Mouse (Mus musculus): ENCODE measurements around the gene Tom1l1. TPM values are rescaled to one million over a fixed set of nuclear protein-coding genes. Genes with fewer than 3 reads are reported as not detected.
A peak's percentile ranks its signal among the peaks of the same experiment; 100 is the strongest.

Gene Tom1l1
- polyA plus RNA-seq, 1 experiment, result 1.7 TPM

DNA sequence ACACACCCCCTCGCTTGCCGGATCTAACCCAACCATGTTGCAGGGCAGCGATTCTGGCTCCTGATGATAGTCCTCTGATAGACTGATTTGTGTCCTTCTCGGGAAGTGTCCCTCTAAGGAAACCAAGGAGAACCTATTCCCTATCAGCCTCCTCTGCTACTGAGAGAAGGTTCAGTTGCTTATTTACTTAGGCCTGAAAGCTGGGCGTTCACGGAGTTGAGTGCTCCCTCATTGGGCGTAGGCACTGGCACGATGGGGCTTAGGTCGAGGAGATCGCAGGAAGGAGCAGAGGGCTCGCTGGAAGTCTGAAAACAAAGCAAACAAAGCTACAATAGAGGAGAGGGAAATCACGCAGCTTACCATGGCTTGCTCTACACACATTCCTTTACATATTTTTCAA lies 30.6 kb downstream of the Tom1l1 start:
- TF ChIP-seq CTCF (IDR thresholded peaks at IDR 0.05; ENCODE audit: low read depth, low read length), result no peak
- TF ChIP-seq POLR2A (IDR thresholded peaks at IDR 0.05; ENCODE audit: borderline replicate concordance, low read depth, low read length), result no peak
- Histone ChIP-seq H3K4me1 (ENCODE audit: control insufficient read depth, insufficient read depth, low read length) (no peaks in the 10 kb centered on the region), H3K4me3 (ENCODE audit: insufficient read depth, low read length) (no peak overlapping the region), H3K27ac (ENCODE audit: insufficient read depth, low read depth, low read length) (no peak overlapping the region)

DNA sequence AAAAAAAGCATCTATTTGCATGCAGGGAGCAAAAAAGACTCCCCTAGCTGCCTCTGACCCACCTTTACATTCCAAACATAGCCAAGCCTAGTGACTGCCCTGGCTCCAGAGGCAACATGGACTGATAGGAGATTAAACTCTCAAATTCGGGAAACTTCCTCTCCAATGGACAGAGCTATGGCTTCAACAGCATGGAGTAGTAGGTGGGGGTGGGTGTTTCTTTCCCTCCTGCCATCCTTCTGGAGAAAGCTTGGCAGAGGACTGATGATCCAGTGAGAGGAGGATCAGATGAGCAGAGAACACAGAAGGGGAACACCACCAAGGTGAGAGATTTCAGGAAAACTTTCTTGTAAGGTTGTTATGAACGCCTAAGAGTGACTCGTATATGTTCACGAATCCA lies 35.6 kb downstream of the Tom1l1 start:
- TF ChIP-seq CTCF (IDR thresholded peaks at IDR 0.05; ENCODE audit: low read depth, low read length), result no peak
- no peak for TF ChIP-seq POLR2A (IDR thresholded peaks at IDR 0.05; ENCODE audit: borderline replicate concordance, low read depth, low read length)
- Histone ChIP-seq H3K27ac (ENCODE audit: insufficient read depth, low read depth, low read length) (no peak overlapping the region), H3K4me3 (ENCODE audit: insufficient read depth, low read length) (no peak overlapping the region), H3K4me1 (ENCODE audit: control insufficient read depth, insufficient read depth, low read length) (peaks cover 9% of the 10 kb centered on the region)

- TF ChIP-seq CTCF (IDR thresholded peaks at IDR 0.05; ENCODE audit: low read depth, low read length) (no peak), POLR2A (IDR thresholded peaks at IDR 0.05; ENCODE audit: borderline replicate concordance, low read depth, low read length) (no peak)
- Histone ChIP-seq H3K4me1 (ENCODE audit: control insufficient read depth, insufficient read depth, low read length) (peaks cover 9% of the 10 kb centered on the region), H3K4me3 (ENCODE audit: insufficient read depth, low read length) (no peak overlapping the region), H3K27ac (ENCODE audit: insufficient read depth, low read depth, low read length) (no peak overlapping the region)
Measured at GRCm38 (mm10) chr11:90650231-90650885, 37.8 kb downstream of the Tom1l1 start.

- Histone ChIP-seq H3K27ac (ENCODE audit: insufficient read depth, low read depth, low read length) (no peak overlapping the region), H3K4me1 (ENCODE audit: control insufficient read depth, insufficient read depth, low read length) (peaks cover 9% of the 10 kb centered on the region), H3K4me3 (ENCODE audit: insufficient read depth, low read length) (no peak overlapping the region)
- no peak for TF ChIP-seq CTCF (IDR thresholded peaks at IDR 0.05; ENCODE audit: low read depth, low read length)
- TF ChIP-seq POLR2A (IDR thresholded peaks at IDR 0.05; ENCODE audit: borderline replicate concordance, low read depth, low read length), result no peak
Measured at GRCm38 (mm10) chr11:90649777-90650176, 38.4 kb downstream of the Tom1l1 start.

- Histone ChIP-seq H3K4me1 (ENCODE audit: control insufficient read depth, insufficient read depth, low read length) (peaks cover 16% of the 10 kb centered on the region), H3K27ac (ENCODE audit: insufficient read depth, low read depth, low read length) (peak overlapping the region; percentile 53), H3K4me3 (ENCODE audit: insufficient read depth, low read length) (peak overlapping the region; percentile 100)
- TF ChIP-seq CTCF (IDR thresholded peaks at IDR 0.05; ENCODE audit: low read depth, low read length) (no peak), POLR2A (IDR thresholded peaks at IDR 0.05; ENCODE audit: borderline replicate concordance, low read depth, low read length) (no peak)
Measured at GRCm38 (mm10) chr11:90638312-90638830, 49.8 kb downstream of the Tom1l1 start.

DNA sequence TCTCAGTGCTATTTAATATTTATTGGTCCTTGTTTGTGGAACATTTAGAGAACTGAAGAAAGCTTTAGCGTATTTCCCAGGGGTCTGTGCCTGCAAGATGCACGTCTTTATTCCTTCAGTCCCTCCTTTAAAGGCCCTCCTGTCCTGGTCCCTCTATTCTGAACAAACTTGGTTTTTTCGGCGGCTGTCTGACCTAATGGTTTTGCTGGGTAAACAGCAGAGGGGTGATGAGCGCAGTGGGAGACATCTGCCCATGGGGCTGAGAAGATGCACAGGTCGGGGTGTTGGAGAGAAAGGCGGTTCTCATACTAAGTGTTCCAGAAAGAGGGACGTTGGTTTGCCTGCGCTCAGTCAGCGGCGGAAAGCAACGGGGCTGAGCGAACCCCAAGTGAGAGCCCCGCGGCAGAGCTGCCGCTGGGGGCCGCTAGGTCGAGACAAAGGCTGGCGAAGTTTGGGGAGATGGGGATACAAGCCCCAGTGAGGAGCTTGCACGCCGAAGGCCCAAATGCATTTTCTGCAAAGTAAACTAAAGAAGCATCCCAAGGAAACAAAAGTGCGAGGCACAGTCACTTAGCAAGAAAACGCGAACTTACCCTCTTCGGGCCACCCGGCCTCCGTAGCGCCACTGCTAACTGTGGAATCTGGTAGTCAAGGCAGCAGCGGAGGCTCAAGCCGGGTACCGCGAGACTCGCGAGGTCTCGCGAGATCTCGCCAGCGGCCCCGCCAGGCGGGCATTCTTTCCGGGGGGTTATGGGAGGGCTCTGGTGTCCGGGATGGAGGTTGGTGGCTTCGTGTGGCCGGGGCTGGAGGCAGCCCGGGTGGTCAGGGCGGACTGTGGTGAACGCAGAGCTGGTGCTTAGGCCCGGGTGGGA lies 50.5 kb downstream of the Tom1l1 start, which contains the start of the genes Stxbp4 and Cox11:
Stxbp4 (minus strand) TSS at position 645 of the 872 bp plus-strand sequence.
Cox11 (plus strand) TSS at position 734 of the 872 bp plus-strand sequence.
- Histone ChIP-seq H3K27ac (ENCODE audit: insufficient read depth, low read depth, low read length) (peak within 1 kb of the TSS; percentile 53), H3K4me1 (ENCODE audit: control insufficient read depth, insufficient read depth, low read length) (peaks cover 16% of the 10 kb centered on the region), H3K4me3 (ENCODE audit: insufficient read depth, low read length) (peak within 1 kb of the TSS; percentile 100)
- TF ChIP-seq CTCF (IDR thresholded peaks at IDR 0.05; ENCODE audit: low read depth, low read length) (peak; percentile 25; the same call in 1 of the 2 replicates), POLR2A (IDR thresholded peaks at IDR 0.05; ENCODE audit: borderline replicate concordance, low read depth, low read length) (no peak)

DNA sequence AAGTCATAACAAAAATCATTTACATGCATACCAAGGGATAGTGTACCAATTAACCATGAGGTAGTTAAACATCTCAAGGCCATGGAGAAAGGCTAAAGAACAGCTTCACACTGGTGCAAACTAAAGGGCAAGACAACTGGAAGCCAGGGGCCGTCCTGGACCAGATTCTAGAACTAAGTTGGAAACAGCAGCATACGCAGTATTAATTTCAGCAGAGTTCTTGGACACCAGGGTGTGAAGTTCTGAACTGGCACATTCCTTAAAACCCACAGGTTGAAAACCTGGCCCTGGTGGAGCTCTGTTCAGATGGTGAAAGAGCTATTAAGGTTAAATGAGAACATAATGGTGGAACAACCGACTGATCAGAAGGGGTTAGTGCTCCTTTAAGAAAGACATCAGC lies 53.5 kb downstream of the Tom1l1 start:
- peaks cover 13% of the 10 kb centered on the region for H3K4me1 ChIP-seq (ENCODE audit: control insufficient read depth, insufficient read depth, low read length)
- no peak overlapping the region for H3K27ac ChIP-seq (ENCODE audit: insufficient read depth, low read depth, low read length)
- no peak overlapping the region for H3K4me3 ChIP-seq (ENCODE audit: insufficient read depth, low read length)
- TF ChIP-seq POLR2A (IDR thresholded peaks at IDR 0.05; ENCODE audit: borderline replicate concordance, low read depth, low read length), result no peak

DNA sequence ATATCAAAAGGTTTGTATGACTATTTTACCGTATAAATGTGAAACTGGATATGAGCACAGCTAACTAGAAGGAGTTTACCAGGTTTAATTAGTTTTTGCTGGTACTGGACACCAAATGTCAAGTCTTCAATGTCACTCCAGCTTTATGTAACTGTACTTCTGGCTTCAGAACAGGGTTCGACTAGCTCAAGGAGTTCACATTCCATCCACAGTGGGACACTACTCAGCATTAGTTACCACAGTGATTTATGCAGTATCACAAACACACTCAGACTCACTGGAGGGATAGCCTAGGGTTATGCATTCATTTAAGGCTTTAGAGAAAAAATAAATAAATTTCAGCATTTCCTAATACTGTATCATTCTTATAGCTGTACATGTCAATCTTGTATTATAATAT lies 55.7 kb downstream of the Tom1l1 start:
- peaks cover 11% of the 10 kb centered on the region for H3K4me1 ChIP-seq (ENCODE audit: control insufficient read depth, insufficient read depth, low read length)
- TF ChIP-seq POLR2A (IDR thresholded peaks at IDR 0.05; ENCODE audit: borderline replicate concordance, low read depth, low read length) (no peak), CTCF (IDR thresholded peaks at IDR 0.05; ENCODE audit: low read depth, low read length) (no peak)
- H3K27ac ChIP-seq (ENCODE audit: insufficient read depth, low read depth, low read length), result no peak overlapping the region
- H3K4me3 ChIP-seq (ENCODE audit: insufficient read depth, low read length), result no peak overlapping the region

- H3K27ac ChIP-seq (ENCODE audit: insufficient read depth, low read depth, low read length), result no peak overlapping the region
- no peak for TF ChIP-seq CTCF (IDR thresholded peaks at IDR 0.05; ENCODE audit: low read depth, low read length)
Measured at GRCm38 (mm10) chr11:90627751-90628150, 60.4 kb downstream of the Tom1l1 start.

GRCm38 (mm10) chr11:90625174-90625573 lies 63.0 kb downstream of the Tom1l1 start:
- Histone ChIP-seq H3K4me3 (ENCODE audit: insufficient read depth, low read length) (no peak overlapping the region), H3K4me1 (ENCODE audit: control insufficient read depth, insufficient read depth, low read length) (no peaks in the 10 kb centered on the region), H3K27ac (ENCODE audit: insufficient read depth, low read depth, low read length) (no peak overlapping the region)
- TF ChIP-seq POLR2A (IDR thresholded peaks at IDR 0.05; ENCODE audit: borderline replicate concordance, low read depth, low read length) (no peak), CTCF (IDR thresholded peaks at IDR 0.05; ENCODE audit: low read depth, low read length) (no peak)

More at GRCm38 (mm10) chr11:90627751-90628150, 60.4 kb downstream of the Tom1l1 start:
- H3K4me1 ChIP-seq (ENCODE audit: control insufficient read depth, insufficient read depth, low read length), result no peaks in the 10 kb centered on the region
- H3K4me3 ChIP-seq (ENCODE audit: insufficient read depth, low read length), result no peak overlapping the region
